Mouse (Mus musculus): ENCODE results near the gene Mlip.
"Not testable (repeated sequence)": the region's sequence is repeated elsewhere in the genome, so short reads cannot be mapped to it uniquely, and the experiment has no call there.

Gene Mlip

DNA sequence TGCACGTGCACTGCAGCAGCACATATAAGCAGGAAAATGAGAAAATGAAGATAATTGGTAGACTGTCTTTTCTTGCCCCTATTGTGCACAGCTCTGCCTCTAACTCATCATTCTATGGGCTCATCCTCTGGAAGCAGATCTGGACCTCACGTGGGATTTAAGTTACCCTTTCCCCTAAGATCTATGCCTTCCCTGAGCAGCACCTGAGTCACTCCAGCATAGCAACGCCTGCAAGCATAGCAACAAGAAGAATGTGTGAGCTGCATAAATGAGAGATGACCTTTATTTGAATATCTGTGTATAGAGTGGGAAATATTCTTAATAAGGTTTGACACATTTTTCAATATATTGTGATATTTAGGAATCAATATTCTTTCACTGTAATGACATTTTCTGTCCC is 176.9 kb downstream of the Mlip start:
- DNase-seq = no peak

DNA sequence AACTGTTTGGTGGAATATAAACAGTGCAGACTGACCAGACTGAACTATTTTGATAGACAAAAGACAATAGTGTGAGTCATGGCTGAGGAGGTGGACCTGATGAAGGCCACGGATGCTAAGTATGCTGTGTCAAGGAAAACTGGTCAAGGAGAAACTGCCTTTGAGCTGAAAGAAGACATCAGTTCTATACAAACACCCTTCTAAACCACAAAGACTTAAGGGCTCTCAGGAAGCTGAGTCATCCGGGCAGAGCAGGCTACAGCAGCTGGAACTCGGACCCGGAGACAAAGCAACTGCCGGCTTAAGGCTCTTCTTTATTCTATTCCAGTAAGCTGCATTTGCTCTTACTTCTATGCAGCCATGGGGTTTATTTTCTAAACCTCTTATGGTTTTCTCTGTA is 180.7 kb downstream of the Mlip start:
- DNase-seq = no peak

- DNase-seq = no peak
Observed at GRCm38 (mm10) chr9:77165877-77166276, 186.9 kb downstream of the Mlip start.

- DNase-seq = no peak
Observed at GRCm38 (mm10) chr9:77161764-77162163, 191.0 kb downstream of the Mlip start.

DNA sequence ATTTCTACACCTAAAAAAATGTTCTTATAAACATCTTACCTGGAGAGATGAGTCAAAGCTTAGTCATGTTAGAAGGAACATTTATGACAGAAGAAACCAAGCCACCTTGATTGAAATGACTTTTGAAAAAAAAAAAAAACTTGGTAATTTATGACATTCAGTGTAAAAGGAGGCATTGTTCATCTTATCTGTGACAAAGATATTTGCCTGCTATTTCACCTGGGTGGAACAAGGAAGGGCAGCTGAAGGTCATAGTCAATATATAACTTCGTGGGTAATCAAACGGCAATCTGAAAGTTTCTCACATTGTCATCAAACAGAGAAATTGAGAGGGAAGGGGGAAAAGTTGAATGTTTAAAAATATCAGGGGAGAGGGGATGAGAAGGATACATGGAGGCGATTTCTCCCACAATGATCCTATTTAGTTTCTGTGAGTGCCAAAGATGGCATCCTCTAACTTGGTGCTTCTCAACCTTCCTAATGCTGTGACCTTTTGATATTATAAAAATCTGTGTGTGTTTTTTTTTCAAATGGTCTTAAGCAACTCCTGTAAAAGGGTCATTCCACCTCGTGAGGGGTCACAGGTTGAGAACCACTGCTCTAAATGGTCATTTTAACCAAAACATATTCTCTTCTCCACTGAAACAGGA is 192.4 kb downstream of the Mlip start:
- no peak for DNase-seq

- no peak for DNase-seq
Observed at GRCm38 (mm10) chr9:77148518-77149257, 204.1 kb downstream of the Mlip start.

- no peak for DNase-seq
Observed at GRCm38 (mm10) chr9:77119735-77120134, 233.0 kb downstream of the Mlip start.

DNA sequence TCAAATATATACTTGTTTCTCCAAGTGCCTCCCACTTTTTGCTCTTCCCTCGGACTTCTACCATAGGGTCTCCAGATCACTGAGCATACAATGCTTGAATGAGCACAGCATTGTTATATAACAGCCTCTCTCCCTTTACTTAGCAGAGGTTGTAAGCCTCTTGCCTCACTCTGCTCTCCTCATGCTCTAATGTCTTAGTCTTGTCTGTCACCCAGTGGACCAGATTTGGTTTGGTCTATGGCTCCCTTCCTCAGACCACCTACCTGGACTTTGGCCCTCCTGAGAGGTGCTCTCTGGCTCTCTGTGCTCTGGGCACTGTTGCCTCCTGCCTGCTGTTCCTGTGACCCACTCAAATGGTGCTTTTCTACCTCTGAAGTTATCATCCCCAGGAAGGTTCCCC is 255.9 kb downstream of the Mlip start:
- DNase-seq = no peak

GRCm38 (mm10) chr9:77083221-77083620 is 269.5 kb downstream of the Mlip start:
- not testable (repeated sequence) for DNase-seq

DNA sequence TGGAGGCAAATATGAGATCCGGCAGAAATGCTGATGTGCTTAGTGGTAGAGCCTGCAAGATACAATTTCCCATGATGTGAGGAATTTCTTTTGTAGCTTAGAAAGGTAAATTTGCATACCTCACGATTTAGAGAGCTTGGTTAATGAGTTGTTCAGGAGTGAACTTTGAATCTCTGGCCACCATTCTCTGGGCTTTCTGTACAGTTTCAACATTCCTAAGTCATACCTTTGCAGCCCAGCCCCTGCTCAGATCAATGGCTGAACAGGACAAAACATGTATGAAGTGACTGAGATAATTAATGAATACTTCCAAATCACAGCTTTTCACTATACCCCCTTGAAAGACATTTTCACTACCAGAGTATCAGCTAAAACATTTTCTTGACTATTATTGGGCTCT is 281.1 kb downstream of the Mlip start:
- no peak for DNase-seq

- DNase-seq = no peak
Observed at GRCm38 (mm10) chr9:77056611-77057010, 296.2 kb downstream of the Mlip start.

GRCm38 (mm10) chr9:77054426-77055193 is 298.2 kb downstream of the Mlip start:
- no peak for DNase-seq
